Mouse (Mus musculus) ovary, adult 18-20 months (tissue): ENCODE data around the gene Myo5a.
A peak's percentile ranks its signal among the peaks of the same experiment; 100 is the strongest.

Source experiments
- DNase-seq: peaks from one replicate; pipeline ENCODE4 v3.0.0; 2022; ENCODE audit warnings: low spot score, mixed read lengths

Myo5a gene

GRCm38 (mm10) chr9:75071706-75072192 lies 934 bp downstream of the Myo5a start:
- DNase-seq = no peak

- no peak for DNase-seq
These were observed 1.5 kb downstream of the Myo5a start for GRCm38 (mm10) chr9:75072361-75072760.

- no peak for DNase-seq
These were observed 6.4 kb downstream of the Myo5a start for GRCm38 (mm10) chr9:75077191-75077590.

- DNase-seq = no peak
These were observed 14.5 kb downstream of the Myo5a start for GRCm38 (mm10) chr9:75085242-75085824.

- no peak for DNase-seq
These were observed 17.0 kb downstream of the Myo5a start for GRCm38 (mm10) chr9:75087823-75088222.

- DNase-seq = no peak
These were observed 18.5 kb downstream of the Myo5a start for GRCm38 (mm10) chr9:75089285-75089684.

GRCm38 (mm10) chr9:75092134-75092533 lies 21.3 kb downstream of the Myo5a start:
- no peak for DNase-seq

GRCm38 (mm10) chr9:75094762-75095161 lies 23.9 kb downstream of the Myo5a start:
- DNase-seq = no peak

- DNase-seq = no peak
These were observed 28.1 kb downstream of the Myo5a start for GRCm38 (mm10) chr9:75098937-75099336.

- no peak for DNase-seq
These were observed 29.5 kb downstream of the Myo5a start for GRCm38 (mm10) chr9:75100157-75100781.

GRCm38 (mm10) chr9:75102131-75102530 lies 31.3 kb downstream of the Myo5a start:
- no peak for DNase-seq

- no peak for DNase-seq
These were observed 45.9 kb downstream of the Myo5a start for GRCm38 (mm10) chr9:75116571-75117177.

GRCm38 (mm10) chr9:75121126-75121525 lies 50.3 kb downstream of the Myo5a start:
- no peak for DNase-seq

GRCm38 (mm10) chr9:75124201-75124721 lies 53.4 kb downstream of the Myo5a start:
- peak; percentile 10 for DNase-seq

- DNase-seq = no peak
These were observed 59.7 kb downstream of the Myo5a start for GRCm38 (mm10) chr9:75130553-75130952.

GRCm38 (mm10) chr9:75146911-75147310 lies 76.1 kb downstream of the Myo5a start:
- no peak for DNase-seq

- no peak for DNase-seq
These were observed 89.7 kb downstream of the Myo5a start for GRCm38 (mm10) chr9:75160525-75160924.

GRCm38 (mm10) chr9:75163650-75164049 lies 92.8 kb downstream of the Myo5a start:
- DNase-seq = no peak

- DNase-seq = no peak
These were observed 100.9 kb downstream of the Myo5a start for GRCm38 (mm10) chr9:75171721-75172120.

GRCm38 (mm10) chr9:75187646-75188260 lies 116.9 kb downstream of the Myo5a start:
- DNase-seq = no peak

GRCm38 (mm10) chr9:75193858-75194257 lies 123.0 kb downstream of the Myo5a start:
- DNase-seq = no peak

- DNase-seq = peak; percentile 44
These were observed 125.5 kb downstream of the Myo5a start for GRCm38 (mm10) chr9:75196335-75196734.

GRCm38 (mm10) chr9:75197297-75197696 lies 126.5 kb downstream of the Myo5a start:
- DNase-seq = no peak
